Mouse (Mus musculus): ENCODE results near the gene Nutf2.

DNA sequence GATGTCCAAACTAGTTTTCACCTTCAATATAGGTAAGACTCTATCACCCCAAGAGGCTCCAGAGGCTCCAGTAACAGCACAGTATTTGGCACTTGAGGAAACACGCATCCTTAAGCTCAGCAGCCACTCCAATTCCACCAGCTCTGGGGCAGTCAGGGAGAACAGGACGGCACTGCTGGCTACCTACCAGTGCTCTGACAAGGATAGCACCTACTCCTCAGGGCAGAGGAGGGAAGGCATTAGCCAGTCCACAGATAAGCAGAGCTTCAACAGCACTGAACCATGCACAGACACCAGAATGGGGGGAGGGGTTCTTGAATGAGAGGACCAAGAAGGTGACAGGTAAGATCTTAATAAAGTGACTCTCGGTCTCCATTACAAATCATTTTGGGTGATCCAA lies 40.7 kb upstream of the Nutf2 start:
- TF ChIP-seq CTCF (conservative IDR thresholded peaks at IDR 0.05 in 1 of 2, IDR thresholded peaks at IDR 0.05 in 1 of 2; ENCODE audit: low read depth in 2 of 2, low read length in 2 of 2) (no peak), POLR2AphosphoS2 (IDR thresholded peaks at IDR 0.05; ENCODE audit: low read depth, low read length) (no peak), TCF12 (IDR thresholded peaks at IDR 0.05; ENCODE audit: low read depth, low read length) (no peak), ZC3H11A (IDR thresholded peaks at IDR 0.05; ENCODE audit: low read depth, low read length) (no peak), POLR2A (IDR thresholded peaks at IDR 0.05; ENCODE audit: low read depth, low read length) (no peak), RAD21 (IDR thresholded peaks at IDR 0.05; ENCODE audit: low read depth, low read length) (no peak)
